Mouse (Mus musculus) left cerebral cortex, postnatal 25 days (tissue): ENCODE results near the gene Eif5a. TPM values are rescaled to one million over a fixed set of nuclear protein-coding genes. Genes with fewer than 3 reads are reported as not detected.

Experiments used
- DNase-seq, 2 experiments: peaks; one replicate each; pipeline ENCODE4 v3.0.0; 2022; ENCODE audit warnings: low spot score in 2 of 2, mixed read lengths in 1 of 2
- intact Hi-C: fragments of 180-260 bp; cut with DNase I; formaldehyde crosslinking; loops from one replicate; pipeline ENCODE4 v1.15.1; 2025
- total RNA-seq, 2 experiments: library from RNA; stranded (reverse); gene quantifications; 2 replicates each; pipeline ENCODE4 v1.2.3; 2021

Gene Eif5a
- total RNA-seq, 2 experiments from 2014 or later: 425 to 450 TPM

DNA sequence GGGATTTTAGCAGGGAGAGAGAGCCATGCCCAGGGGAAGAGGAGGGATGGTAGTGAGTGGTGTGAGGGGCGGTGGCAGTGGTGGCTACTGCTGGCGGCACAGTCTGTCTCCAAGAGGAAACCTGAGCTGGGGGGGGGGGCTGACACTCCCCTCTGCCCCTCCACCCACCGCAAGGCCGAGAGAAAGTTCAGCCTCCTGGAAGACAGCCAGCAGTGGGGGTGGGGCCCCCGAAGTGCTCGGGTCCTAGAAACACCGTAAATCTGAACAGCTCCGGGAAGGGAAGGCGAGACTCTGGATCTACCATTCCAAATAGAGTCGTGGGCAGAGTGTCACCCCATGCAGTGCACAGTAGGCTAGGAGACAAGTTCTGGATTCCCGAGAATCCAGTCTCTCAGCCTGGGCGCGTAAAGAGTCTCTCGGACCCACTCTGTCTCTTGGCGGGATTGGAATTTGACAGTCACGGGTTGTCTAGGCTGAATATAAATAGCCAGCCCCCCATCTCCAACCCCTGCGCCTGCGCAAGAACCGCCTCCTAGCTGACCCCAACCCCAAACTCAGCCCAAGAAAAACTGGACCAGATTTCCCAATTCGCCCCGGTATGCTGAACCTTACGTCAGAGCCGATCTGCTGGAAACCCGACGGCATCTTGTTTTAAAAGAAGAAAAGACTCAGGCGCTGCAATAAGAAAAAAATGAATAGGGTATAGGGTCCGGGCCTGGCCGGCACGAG is 25.7 kb upstream of the Eif5a start:
- intact Hi-C loops: loop anchor here (1.0 kb wide), 1 partner anchor 13 kb away; no protein-coding TSS in a partner anchor
- no peak for DNase-seq

DNA sequence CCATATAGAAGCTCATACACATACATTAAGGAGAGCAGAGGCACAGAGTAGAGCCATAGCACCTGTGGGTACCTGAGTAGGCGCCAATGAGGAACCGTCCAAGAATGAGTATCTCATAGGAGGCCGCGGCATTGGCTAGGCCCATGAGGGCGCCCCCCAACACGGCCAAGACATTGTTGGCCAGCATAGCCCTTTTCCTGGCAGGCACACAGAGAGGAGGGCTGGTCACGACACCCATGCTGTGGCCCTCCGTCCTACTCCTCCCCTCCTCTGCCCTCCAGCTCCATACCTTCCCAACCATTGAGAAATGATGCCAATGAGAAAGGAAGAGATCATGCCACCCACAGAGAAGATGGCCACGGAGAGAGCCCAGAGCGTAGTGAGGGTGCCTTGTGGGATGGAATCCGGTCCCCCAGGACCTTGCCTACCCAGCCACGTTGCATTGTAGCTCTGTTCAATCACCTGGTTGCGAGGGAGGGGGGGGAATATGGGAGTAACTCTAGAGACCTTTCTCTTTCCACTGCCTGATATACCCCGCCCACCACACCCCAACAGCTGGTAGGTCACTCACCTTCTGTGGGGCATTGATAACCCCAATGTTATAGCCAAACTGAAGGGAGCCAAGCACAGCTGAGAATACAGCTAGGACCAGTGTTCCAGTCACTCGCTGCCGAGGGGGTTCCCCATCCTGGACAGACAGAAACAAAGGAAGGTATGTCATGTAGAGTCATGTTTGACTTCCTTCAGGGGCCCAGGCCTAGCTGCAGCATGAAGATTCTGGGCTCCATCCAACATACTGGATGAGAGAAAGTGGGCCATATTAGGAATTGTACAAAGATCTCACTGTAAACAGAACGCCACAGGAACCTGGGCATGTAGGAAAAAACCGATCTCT is 24.5 kb upstream of the Eif5a start:
- DNase-seq: no peak
- intact Hi-C loops: no loop called here

GRCm38 (mm10) chr11:69945216-69945615 is 23.5 kb upstream of the Eif5a start:
- intact Hi-C loops: no loop called here
- DNase-seq: no peak

DNA sequence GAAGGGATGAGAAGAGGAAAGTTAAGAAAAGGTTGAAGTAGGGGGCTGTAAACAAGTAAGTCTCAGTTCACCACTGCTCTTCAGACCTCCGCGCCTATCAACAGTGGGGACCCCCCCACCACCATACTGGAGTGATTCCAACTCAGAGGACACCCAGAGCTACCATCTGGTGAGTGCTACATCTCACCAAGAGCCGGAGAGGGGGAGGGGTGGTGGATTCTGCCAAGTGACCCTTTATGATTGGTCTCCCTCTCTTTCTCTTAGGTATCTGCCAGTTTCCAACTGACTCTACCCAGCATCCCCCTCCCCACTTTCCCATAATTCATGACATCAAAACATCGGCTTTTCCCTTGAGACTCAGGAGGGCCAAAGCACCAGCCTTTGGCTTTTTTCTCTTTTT is 19.2 kb upstream of the Eif5a start:
- DNase-seq: no peak
- intact Hi-C loops: no loop called here

DNA sequence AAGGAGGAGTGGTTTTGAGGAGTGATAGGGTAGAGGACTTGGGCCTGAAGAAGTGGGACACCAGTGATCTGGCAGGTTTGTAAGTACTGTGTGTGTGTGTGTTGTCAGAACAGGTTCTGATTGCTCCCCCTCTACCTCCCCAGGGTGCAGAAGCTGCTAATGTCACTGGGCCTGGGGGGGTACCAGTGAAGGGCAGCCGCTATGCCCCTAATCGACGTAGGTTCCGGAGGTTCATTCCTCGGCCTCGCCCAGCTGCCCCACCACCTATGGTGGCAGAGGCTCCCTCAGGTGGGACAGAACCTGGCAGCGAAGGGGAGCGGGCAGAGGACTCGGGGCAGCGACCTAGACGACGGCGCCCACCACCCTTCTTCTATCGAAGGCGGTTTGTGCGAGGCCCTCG is 18.0 kb upstream of the Eif5a start:
- no peak for DNase-seq
- intact Hi-C loops: no loop called here

DNA sequence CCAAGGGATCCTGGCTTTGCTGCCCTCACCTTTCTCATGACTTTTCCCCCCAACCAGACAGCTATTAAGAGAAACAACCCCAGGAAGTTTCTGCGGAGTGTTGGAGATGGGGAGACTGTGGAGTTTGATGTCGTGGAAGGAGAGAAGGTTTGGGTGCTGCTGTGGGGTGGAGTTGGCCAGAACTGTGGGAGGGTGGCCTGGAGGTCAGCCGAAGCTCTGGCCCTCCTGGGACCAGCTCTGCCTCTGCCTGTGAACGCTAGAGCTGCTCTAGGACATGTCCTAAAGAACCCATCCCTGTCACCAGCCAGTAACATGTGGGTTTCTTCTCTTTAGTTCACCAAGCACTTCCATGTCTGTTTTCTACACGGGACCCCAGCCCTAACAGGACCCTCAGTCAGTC is 17.4 kb upstream of the Eif5a start:
- DNase-seq: no peak
- intact Hi-C loops: no loop called here

DNA sequence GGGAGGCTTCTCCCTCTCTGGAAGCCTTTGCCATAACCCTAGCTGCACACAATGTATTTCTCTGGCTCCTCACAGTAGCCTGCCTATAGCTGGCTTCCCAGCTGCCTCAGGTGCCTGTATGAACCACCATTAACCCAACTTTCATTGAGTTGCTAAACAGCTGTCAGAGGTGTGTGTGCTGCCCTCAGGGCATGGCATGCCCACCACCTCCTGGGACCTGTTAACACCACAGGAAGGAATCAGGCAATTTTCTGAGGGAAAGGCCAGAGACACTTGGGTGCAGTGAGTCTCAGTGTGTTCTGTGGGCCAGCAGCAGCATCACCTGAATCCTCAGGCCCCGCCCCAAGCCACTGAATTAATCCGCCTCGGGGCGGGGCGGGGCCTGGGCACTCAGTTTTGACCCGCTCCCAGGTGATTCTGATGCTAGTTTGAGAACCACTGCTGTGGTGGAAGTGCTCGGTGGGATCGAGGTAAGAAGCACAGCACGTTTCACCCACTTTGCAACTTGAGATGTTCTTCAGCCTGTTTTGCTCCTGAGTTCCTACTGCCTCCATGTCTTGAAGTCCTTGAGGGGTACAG is 16.7 kb upstream of the Eif5a start:
- intact Hi-C loops: no loop called here
- no peak for DNase-seq

DNA sequence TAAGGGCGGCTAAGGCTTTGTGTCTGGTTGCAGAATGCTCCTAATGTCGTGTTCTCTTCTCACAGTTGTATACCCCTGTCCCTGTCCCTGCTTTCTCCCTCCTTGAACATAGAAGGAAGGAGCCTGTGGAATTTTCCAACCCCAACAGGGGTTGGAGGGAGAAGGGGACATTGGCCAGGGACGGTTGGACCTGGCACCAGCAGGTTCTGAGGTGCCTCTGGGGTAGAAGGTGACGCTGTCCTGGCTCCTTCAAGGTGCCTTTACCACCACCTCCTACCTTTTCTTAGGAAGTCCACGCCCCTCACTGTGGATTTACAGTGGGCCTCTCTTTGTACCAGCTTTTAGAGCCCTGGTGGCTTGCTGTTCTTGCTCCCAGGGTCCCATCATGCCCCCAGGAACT is 16.1 kb upstream of the Eif5a start:
- intact Hi-C loops: no loop called here
- no peak for DNase-seq

DNA sequence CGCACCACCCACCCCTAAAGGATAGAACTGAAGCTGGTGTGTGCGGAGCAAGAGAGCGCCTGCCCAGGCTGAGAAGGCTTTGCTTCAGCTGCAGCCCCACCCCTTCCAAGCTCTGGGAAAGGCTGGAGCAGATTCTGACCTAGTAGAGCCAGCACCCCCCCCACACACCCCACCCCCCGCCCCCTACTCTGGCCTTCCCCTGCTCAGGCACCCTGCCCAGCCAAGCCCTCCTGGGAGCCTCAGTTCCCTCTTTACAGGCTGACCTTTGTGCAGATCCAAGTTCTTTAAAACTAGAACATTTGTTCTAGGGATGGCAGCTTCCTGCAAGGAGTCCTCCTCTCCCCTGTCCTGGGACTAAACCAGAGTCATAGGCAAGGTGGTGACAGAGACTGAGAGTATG is 15.6 kb upstream of the Eif5a start:
- DNase-seq: peak in 1 of 2 experiments; percentile 5
- intact Hi-C loops: no loop called here

DNA sequence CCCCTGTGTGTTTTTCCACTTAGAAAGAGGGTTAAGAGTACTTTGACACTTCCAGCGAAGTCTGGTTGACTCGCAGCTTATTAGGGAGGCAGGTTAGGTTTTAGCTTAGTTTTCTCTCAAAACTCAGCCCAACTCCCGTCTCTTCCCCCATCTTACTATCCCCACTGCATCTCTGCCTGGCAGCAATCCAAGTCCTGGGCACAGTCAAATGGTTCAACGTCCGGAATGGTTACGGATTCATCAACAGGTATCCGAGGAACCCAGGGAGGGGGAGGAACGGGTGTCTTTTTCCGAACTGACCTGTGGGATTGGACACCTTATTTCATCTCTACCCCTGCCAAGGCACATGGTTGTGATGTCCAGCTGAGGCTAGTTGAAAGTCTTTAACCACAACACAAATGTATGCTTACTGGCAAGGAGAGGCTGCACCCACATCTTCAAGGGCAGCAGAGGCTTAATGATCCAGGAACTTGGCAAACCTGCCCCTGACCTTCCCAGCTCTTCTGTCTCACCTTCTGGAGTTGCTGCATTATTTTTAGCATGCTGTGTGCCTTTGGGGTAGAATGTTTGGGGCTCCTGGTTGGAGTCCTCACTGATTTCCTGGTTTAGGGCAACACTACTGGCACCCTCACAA is 15.1 kb upstream of the Eif5a start:
- no peak for DNase-seq
- intact Hi-C loops: no loop called here

DNA sequence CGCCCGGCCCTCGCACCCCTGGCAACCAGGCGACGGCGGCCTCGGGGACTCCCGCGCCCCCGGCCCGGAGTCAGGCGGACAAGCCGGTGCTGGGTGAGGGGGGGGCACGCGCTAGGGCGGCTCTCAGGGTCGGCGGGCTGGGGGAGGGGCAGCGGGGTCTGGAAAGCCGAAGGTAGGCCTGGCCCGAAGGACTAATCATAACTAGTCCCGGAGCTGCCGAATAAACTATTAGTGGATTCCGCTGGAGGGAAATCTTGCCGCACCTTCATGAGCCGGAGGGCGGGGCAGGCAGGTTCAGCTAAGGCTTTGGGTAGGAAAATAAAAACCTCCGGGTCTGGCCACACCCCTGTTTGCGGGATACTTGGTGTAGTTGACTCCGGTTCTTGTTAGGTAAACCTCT is 14.4 kb upstream of the Eif5a start:
- intact Hi-C loops: no loop called here

DNA sequence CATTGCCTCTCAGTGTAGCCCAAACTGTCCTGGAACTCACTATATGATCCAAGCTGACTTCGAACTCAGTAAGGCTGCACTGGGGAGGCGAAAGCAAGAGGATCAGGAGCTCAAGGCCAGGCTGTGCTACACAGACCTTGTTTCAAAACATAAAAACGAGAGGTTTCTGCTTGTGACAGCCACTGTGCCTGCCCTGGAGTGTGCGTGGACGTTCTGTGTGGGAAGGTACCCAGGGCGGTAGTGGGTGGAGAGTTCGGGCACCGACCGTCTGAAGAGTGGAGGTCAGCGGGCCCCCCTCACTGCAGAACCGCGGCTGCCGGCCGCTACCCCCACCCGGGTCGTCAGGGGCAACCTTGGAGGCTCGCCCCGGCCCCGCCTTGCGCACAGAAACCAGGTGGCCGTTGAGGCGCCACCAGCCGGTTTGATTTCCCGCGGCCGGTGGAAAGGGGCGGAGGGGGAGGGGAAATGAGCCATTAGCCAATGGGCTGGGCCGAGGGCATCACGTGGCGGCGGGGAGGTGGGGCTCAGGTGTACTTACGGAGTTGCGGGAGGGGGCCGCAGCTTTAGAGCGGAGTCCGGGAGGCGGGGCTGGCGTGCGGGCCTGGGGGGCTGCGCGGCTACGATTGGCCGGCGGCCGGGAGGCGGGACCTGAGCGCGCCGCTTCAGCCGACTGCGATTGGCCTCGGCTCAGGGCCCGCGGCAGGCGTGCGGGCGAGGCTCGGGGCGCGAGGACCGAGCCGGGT is 13.6 kb upstream of the Eif5a start, which contains the start of gene Ybx2:
TSS of gene Ybx2 (plus strand) at position 660 of the 743 bp plus-strand sequence.
- intact Hi-C loops: loop anchor here (2.0 kb wide), 1 partner anchor 45 kb away; the partner anchor contains the start of gene Ctdnep1
- DNase-seq: peak; percentile 87 to 93

More for the DNA sequence above, 14.4 kb upstream of the Eif5a start:
- no peak for DNase-seq

DNA sequence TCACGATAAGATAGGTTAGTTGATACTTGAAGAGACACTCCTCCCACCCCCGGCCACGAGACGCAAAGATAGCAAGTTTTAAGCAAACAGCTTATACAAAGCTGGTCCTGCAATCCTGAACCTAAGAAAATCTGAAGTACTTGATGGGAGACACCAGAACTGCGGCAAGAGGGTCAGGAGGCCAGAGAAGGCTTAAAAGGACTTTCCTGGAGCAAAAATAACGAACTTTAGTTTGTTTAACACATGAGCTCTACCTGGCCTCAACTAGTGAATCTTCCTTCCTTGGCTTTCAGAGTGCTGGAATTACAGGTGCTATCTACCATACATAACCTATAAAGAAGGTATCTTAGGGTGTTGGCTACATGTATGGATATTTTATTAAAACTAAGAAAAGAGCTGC is 12.9 kb upstream of the Eif5a start:
- no peak for DNase-seq
- intact Hi-C loops: loop anchor here (1.0 to 5.0 kb wide), 3 partner anchors 14 to 278 kb away; partner anchors contain the start of genes Ctdnep1, Slc16a11 and Slc2a4

DNA sequence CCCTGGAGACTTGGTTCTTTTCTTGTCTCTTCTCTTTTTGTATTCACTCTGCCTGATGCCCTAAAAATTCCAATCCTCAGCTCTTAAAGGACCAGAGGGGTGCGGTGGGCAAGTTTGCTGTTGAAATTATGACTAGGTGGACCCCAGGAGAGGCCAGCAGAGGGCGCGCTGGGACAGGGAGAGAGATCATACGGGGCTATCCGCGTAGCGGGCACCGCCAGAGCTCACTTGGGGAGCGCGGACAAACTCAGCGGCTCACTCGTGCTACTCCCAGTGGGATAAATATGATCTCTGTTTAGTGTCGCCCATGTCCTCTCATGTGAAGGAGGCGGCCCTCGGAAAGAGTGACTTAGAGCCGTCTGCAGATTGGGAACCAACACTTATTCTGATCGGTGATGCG is 12.4 kb upstream of the Eif5a start:
- peak; percentile 77 to 87 for DNase-seq
- intact Hi-C loops: loop anchor here (1.0 to 5.0 kb wide), 3 partner anchors 14 to 278 kb away; partner anchors contain the start of genes Ctdnep1, Slc16a11 and Slc2a4

DNA sequence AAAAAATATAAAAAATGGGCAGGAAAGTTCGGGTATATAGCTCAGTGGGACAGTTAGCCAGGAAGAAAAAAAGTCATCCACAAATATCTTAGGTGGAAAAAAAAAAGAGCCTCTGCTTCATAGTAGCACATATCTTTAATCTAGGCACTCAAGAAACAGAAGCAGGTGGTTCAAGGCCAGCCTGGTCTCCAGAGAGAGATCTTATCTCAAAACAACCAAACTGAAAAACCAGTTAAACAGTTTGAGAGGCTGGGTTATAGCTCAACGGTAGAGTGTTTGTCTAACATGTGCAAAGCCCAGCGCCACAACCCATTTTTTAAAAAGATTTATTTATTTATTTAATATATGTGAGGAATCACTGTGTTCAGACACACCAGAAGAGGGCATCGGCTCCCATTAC is 11.3 kb upstream of the Eif5a start:
- intact Hi-C loops: loop anchor here (5.0 kb wide), 1 partner anchor 279 kb away; the partner anchor contains the start of gene Slc16a11
- DNase-seq: no peak

DNA sequence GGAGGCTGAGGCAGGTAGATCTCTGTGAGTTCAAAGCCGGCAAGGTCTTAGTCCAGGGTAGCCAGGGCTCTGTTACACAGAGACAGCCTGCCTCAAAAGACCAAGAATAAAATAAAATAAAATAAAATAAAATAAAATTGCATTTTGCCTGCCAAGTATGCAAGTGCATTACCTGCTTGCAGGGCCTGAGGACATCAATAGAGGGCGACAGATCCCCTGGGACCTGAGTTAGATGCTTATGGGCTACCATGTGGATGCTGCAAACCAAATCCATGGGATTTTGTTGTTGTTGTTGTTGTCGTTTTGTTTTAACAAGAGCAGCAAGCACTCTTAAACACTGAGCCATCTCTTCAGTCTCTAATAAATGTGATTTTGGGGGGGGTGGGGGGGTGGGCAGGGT is 10.5 kb upstream of the Eif5a start:
- no peak for DNase-seq
- intact Hi-C loops: loop anchor here (5.0 kb wide), 1 partner anchor 280 kb away; the partner anchor contains the start of gene Slc16a11

DNA sequence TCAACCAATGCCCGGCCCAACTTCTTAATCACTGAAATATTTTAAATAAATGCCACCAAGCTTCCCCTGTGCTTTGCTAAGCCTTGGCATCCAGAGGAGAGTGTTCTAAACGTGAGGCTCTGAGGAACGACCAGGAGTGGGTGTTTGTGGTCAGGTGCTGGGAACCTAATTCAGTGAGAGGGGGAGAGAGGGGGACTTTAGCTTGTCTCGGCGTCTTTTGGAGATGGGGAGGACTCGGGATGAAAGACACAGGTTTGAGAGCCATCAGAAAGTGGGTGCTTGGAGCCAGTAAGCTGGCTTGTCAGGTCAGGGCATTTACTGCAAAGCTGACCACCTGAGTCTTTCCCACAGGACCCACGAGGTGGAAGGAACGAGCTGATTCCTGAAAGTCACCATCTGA is 10.0 kb upstream of the Eif5a start:
- no peak for DNase-seq
- intact Hi-C loops: loop anchor here (5.0 kb wide), 1 partner anchor 281 kb away; the partner anchor contains the start of gene Slc16a11

GRCm38 (mm10) chr11:69930967-69931537 is 9.3 kb upstream of the Eif5a start:
- intact Hi-C loops: loop anchor here (5.0 kb wide), 1 partner anchor 281 kb away; the partner anchor contains the start of gene Slc16a11
- no peak for DNase-seq
